Mouse (Mus musculus) mature B cell (primary cell): ENCODE results near the gene Eml4.

Source experiments
- in situ Hi-C: fragments of 300-500 bp; cut with MboI; formaldehyde crosslinking; loops from 2 replicates; pipeline ENCODE4 v1.14.3; 2019

The Eml4 gene

GRCm38 (mm10) chr17:83499692-83500091, 149.0 kb downstream of the Eml4 start:
- in situ Hi-C loops, result no loop called here

GRCm38 (mm10) chr17:83503693-83504092, 153.0 kb downstream of the Eml4 start:
- in situ Hi-C loops, result no loop called here

- in situ Hi-C loops, result no loop called here
These were observed 161.4 kb downstream of the Eml4 start for GRCm38 (mm10) chr17:83512130-83512529.

- in situ Hi-C loops, result no loop called here
These were observed 163.0 kb downstream of the Eml4 start for GRCm38 (mm10) chr17:83513655-83514212.

- in situ Hi-C loops, result no loop called here
These were observed 163.5 kb downstream of the Eml4 start for GRCm38 (mm10) chr17:83514213-83514701.

- in situ Hi-C loops, result no loop called here
These were observed 166.7 kb downstream of the Eml4 start, which contains the start of gene Cox7a2l for GRCm38 (mm10) chr17:83517280-83518015. Cox7a2l (minus strand) TSS chr17:83517330.

GRCm38 (mm10) chr17:83521881-83522280, 171.2 kb downstream of the Eml4 start:
- in situ Hi-C loops, result no loop called here

GRCm38 (mm10) chr17:83522590-83523379, 172.1 kb downstream of the Eml4 start:
- in situ Hi-C loops, result no loop called here

- in situ Hi-C loops, result no loop called here
These were observed 174.0 kb downstream of the Eml4 start for GRCm38 (mm10) chr17:83524753-83525152.

- in situ Hi-C loops, result no loop called here
These were observed 174.9 kb downstream of the Eml4 start for GRCm38 (mm10) chr17:83525596-83525995.

- in situ Hi-C loops, result no loop called here
These were observed 175.4 kb downstream of the Eml4 start for GRCm38 (mm10) chr17:83526091-83526561.

GRCm38 (mm10) chr17:83526624-83527532, 176.1 kb downstream of the Eml4 start:
- in situ Hi-C loops, result no loop called here

- in situ Hi-C loops, result no loop called here
These were observed 177.1 kb downstream of the Eml4 start for GRCm38 (mm10) chr17:83527651-83528381.
